Mouse (Mus musculus) midbrain, postnatal 0 days (tissue): ENCODE measurements around the gene Dgat2. TPM values are rescaled to one million over a fixed set of nuclear protein-coding genes. Genes with fewer than 3 reads are reported as not detected.

Source experiments
- ATAC-seq: fragments of 200-750 bp; cut with Nextera tagmentation; 2 replicates; pipeline ENCODE4 v1.8.0; 2017; ENCODE audit warnings: moderate number of reproducible peaks, mild to moderate bottlenecking, moderate TSS enrichment, moderate library complexity; ENCODE audit not compliant: low FRiP score
- DNase-seq: peaks from one replicate; pipeline ENCODE4 v3.0.0-alpha.2; 2015; ENCODE audit warnings: low spot score
- H3K27ac ChIP-seq: fragments of 300-500 bp; sonication (generic); 2 replicates; pipeline ENCODE4 v1.5.1; 2014; ENCODE audit warnings: low read depth, mild to moderate bottlenecking, low read length, mixed read lengths
- H3K27me3 ChIP-seq: fragments of 300-500 bp; sonication (generic); 2 replicates; pipeline ENCODE4 v1.6.1; 2014; ENCODE audit warnings: low read length, control low read depth, mixed read lengths; ENCODE audit not compliant: insufficient read depth
- H3K36me3 ChIP-seq: fragments of 300-500 bp; sonication (generic); 2 replicates; pipeline ENCODE4 v1.6.1; 2014; ENCODE audit warnings: low read length, control low read depth, mixed read lengths; ENCODE audit not compliant: insufficient read depth
- H3K4me1 ChIP-seq: fragments of 300-500 bp; sonication (generic); 2 replicates; pipeline ENCODE4 v1.6.1; 2014; ENCODE audit warnings: mild to moderate bottlenecking, control low read depth, antibody characterized with exemption, low read length, mixed read lengths; ENCODE audit not compliant: insufficient read depth
- H3K4me2 ChIP-seq: fragments of 300-500 bp; sonication (generic); 2 replicates; pipeline ENCODE4 v1.6.1; 2014; ENCODE audit warnings: low read depth, mild to moderate bottlenecking, low read length, mixed read lengths; ENCODE audit not compliant: poor library complexity, severe bottlenecking
- H3K4me3 ChIP-seq: fragments of 300-500 bp; sonication (generic); 2 replicates; pipeline ENCODE4 v1.5.1; 2014; ENCODE audit warnings: low read depth, mild to moderate bottlenecking, low read length, moderate library complexity
- H3K9ac ChIP-seq: fragments of 300-500 bp; sonication (generic); replicated peaks from 2 replicates; pipeline ENCODE4 v1.6.1; 2014; ENCODE audit warnings: mild to moderate bottlenecking, low read length, moderate library complexity, mixed read lengths; ENCODE audit not compliant: poor library complexity, severe bottlenecking
- H3K9me3 ChIP-seq: fragments of 300-500 bp; sonication (generic); 2 replicates; pipeline ENCODE4 v1.6.1; 2016; ENCODE audit warnings: low read length, control low read depth
- CTCF ChIP-seq: IDR thresholded peaks from 2 replicates; pipeline ENCODE4 v1.5.1; 2016; ENCODE audit warnings: antibody characterized with exemption, mild to moderate bottlenecking
- WGBS: fragments of 180-500 bp; shearing (Covaris S2); extraction: QIAGEN DNeasy Blood & Tissue Kit; methylation state at CpG from one replicate; pipeline ENCODE4 v1.1.7; 2014; 5-methylcytosine and 5-hydroxymethylcytosine counted together
- polyA plus RNA-seq: library from polyadenylated mRNA; unstranded; fragments of >200 nt; fragmentation: Nextera tagmentation; extraction: Ambion mirVana; gene quantifications from 2 replicates; pipeline ENCODE4 v1.2.1, GENCODE M21; 2015
- total RNA-seq: library from RNA; depleted of rRNA; stranded (reverse); fragments of >200 nt; gene quantifications from 2 replicates; pipeline ENCODE4 v1.2.3, GENCODE M21; 2014

Gene Dgat2
- total and polyA plus RNA-seq, 2 experiments from 2014 or later, result 33.1 to 34.5 TPM

GRCm38 (mm10) chr7:99139841-99140491 lies 42.6 kb downstream of the Dgat2 start:
- Histone ChIP-seq H3K9ac (peak overlapping the region; percentile 97), H3K36me3 (no peaks in the 10 kb centered on the region), H3K9me3 (no peaks in the 10 kb centered on the region), H3K4me2 (peak overlapping the region; percentile 61), H3K27me3 (no peaks in the 10 kb centered on the region), H3K4me3 (peak overlapping the region; percentile 99), H3K4me1 (0 out of 2 replicates have a peak, but pooled peaks cover 6% of the 10 kb centered on the region), H3K27ac (peak overlapping the region; percentile 87)
- no peak for TF ChIP-seq CTCF
- 2% methylated on average over 13 of the region's 13 CpGs for WGBS
- DNase-seq, result no peak
- ATAC-seq, result no peak

GRCm38 (mm10) chr7:99137541-99137940 lies 45.0 kb downstream of the Dgat2 start:
- Histone ChIP-seq H3K36me3 (no peaks in the 10 kb centered on the region), H3K27ac (no peak overlapping the region), H3K9ac (no peak overlapping the region), H3K4me1 (0 out of 2 replicates have a peak, but pooled peaks cover 6% of the 10 kb centered on the region), H3K27me3 (no peaks in the 10 kb centered on the region), H3K4me2 (no peak overlapping the region), H3K4me3 (no peak overlapping the region), H3K9me3 (no peaks in the 10 kb centered on the region)
- no peak for TF ChIP-seq CTCF
- DNase-seq, result no peak
- WGBS, result 99% methylated on average over 4 of the region's 4 CpGs
- ATAC-seq, result no peak

GRCm38 (mm10) chr7:99136789-99137188 lies 45.7 kb downstream of the Dgat2 start:
- H3K4me3 ChIP-seq, result no peak overlapping the region
- ATAC-seq, result no peak

GRCm38 (mm10) chr7:99133811-99134402 lies 48.6 kb downstream of the Dgat2 start:
- Histone ChIP-seq H3K4me3 (no peak overlapping the region), H3K4me2 (no peak overlapping the region), H3K4me1 (0 out of 2 replicates have a peak, but pooled peaks cover 2% of the 10 kb centered on the region), H3K9ac (no peak overlapping the region), H3K27me3 (no peaks in the 10 kb centered on the region), H3K27ac (no peak overlapping the region), H3K36me3 (no peaks in the 10 kb centered on the region), H3K9me3 (no peaks in the 10 kb centered on the region)
- 90% methylated on average over 8 of the region's 8 CpGs for WGBS
- DNase-seq (no peak), ATAC-seq (no peak)
- no peak for TF ChIP-seq CTCF

More at GRCm38 (mm10) chr7:99136789-99137188, 45.7 kb downstream of the Dgat2 start:
- TF ChIP-seq CTCF, result no peak
- 52% methylated on average over 6 of the region's 6 CpGs for WGBS
- DNase-seq, result no peak
- H3K27ac ChIP-seq, result no peak overlapping the region
- no peaks in the 10 kb centered on the region for H3K27me3 ChIP-seq
- H3K9ac ChIP-seq, result no peak overlapping the region
- H3K4me1 ChIP-seq, result 0 out of 2 replicates have a peak, but pooled peaks cover 6% of the 10 kb centered on the region
- H3K9me3 ChIP-seq, result no peaks in the 10 kb centered on the region
- H3K4me2 ChIP-seq, result no peak overlapping the region
- no peaks in the 10 kb centered on the region for H3K36me3 ChIP-seq

GRCm38 (mm10) chr7:99132597-99132996 lies 49.9 kb downstream of the Dgat2 start:
- no peaks in the 10 kb centered on the region for H3K27me3 ChIP-seq
- H3K4me3 ChIP-seq, result no peak overlapping the region
- H3K4me2 ChIP-seq, result no peak overlapping the region
- H3K9ac ChIP-seq, result no peak overlapping the region
- H3K9me3 ChIP-seq, result no peaks in the 10 kb centered on the region
- ATAC-seq (no peak), DNase-seq (no peak)
- no peaks in the 10 kb centered on the region for H3K4me1 ChIP-seq
- TF ChIP-seq CTCF, result no peak
- H3K36me3 ChIP-seq, result no peaks in the 10 kb centered on the region
- H3K27ac ChIP-seq, result no peak overlapping the region
- 84% methylated on average over 9 of the region's 9 CpGs for WGBS

GRCm38 (mm10) chr7:99131819-99132353 lies 50.6 kb downstream of the Dgat2 start:
- ATAC-seq (no peak), DNase-seq (no peak)
- H3K4me1 ChIP-seq, result no peaks in the 10 kb centered on the region
- H3K4me3 ChIP-seq, result no peak overlapping the region
- 81% methylated on average over 6 of the region's 6 CpGs for WGBS
- TF ChIP-seq CTCF, result no peak
- no peak overlapping the region for H3K9ac ChIP-seq
- H3K27me3 ChIP-seq, result no peaks in the 10 kb centered on the region
- H3K9me3 ChIP-seq, result no peaks in the 10 kb centered on the region
- H3K4me2 ChIP-seq, result no peak overlapping the region
- no peak overlapping the region for H3K27ac ChIP-seq
- H3K36me3 ChIP-seq, result no peaks in the 10 kb centered on the region
